Mouse (Mus musculus) lung, adult 18-20 months (tissue): ENCODE data around the gene Olfr1308.

ENCODE experiments used
- DNase-seq, 2 experiments: peaks; one replicate each; pipeline ENCODE4 v3.0.0; 2022; ENCODE audit warnings: mixed read lengths in 2 of 2

The Olfr1308 gene

GRCm38 (mm10) chr2:111964844-111965243 is at the start of gene Olfr1308:
Gene Olfr1308, minus strand, starts transcription at chr2:111964944.
- no peak for DNase-seq

- DNase-seq: no peak
These were observed 47.9 kb upstream of the Olfr1308 start, which contains the start of gene Olfr1310 for GRCm38 (mm10) chr2:112012608-112013007. Gene Olfr1310, minus strand, starts transcription at chr2:112012708.

DNA sequence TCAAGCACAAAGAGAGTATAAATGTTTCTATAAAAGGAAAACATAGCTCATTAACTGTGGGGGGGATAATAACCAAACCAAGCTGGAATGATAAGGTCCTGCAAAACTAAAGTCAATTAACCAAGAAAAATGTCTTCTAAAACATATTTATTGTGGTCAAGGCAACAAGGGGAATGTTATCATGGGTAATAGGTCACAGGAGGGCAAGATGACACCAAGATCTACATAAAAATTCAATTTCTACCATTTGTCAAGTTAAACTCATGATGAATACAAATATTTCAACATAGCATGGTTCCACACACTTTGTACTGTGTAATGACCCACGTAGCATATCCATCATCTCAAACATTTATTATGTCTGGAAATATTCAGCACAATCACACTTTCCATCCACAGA is 25.4 kb upstream of the Olfr1308 start, which contains the start of gene Olfr1309:
Olfr1309 (minus strand) TSS at position 101 of the 400 bp plus-strand sequence.
- no peak for DNase-seq

- no peak for DNase-seq
These were observed 15.4 kb downstream of the Olfr1308 start, which contains the start of gene Olfr1307 for GRCm38 (mm10) chr2:111949340-111949739. Gene Olfr1307, minus strand, starts transcription at chr2:111949440.

GRCm38 (mm10) chr2:111916171-111916570 is 48.6 kb downstream of the Olfr1308 start, which contains the start of gene Olfr1306:
Gene Olfr1306, minus strand, starts transcription at chr2:111916271.
- DNase-seq: no peak
